In the genomic region with DNA sequence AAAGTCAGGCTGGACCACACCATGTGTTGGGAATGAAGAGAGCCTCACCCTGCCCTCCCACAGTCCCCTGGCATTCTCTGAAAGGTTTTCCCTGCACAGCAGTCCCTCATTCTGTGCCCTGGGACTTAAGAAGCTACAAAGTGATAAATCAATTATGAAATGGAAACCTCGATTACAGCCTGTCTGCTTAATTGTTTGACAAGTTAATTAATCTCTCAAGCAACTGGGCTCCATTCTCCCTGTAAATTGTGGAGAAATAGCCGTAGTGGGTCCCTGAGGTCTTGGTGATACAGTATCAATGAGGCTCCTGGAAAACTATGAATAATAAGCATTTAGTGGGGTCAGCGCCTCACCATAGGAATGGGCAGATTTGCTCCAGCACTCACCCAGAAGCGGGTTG, we compare ENCODE assay signal across 19 mouse cellular contexts.
DNase-seq lines count a peak whose midpoint lies in the region; ATAC-seq and TF ChIP-seq lines count a peak whose summit lies in the region.
"Had no signal": no experiment of that assay in that cellular context is flagged by ENCODE, and none has a peak within 500 bp of the region (broad histone marks: within the 10 kb centered on the region; RNA-seq: fewer than 3 reads in every experiment).

No protein-coding gene starts in this region.

- ATAC-seq in hindbrain, embryonic 15.5 days (ENCODE audit: low FRiP score, low read depth): 0 out of 2 replicates have a peak, but pooled peaks have one; percentile 38
- ATAC-seq in megakaryocyte, adult 5-6 weeks (ENCODE audit: poor library complexity, severe bottlenecking): no peak
- ATAC-seq: forebrain, embryonic 13.5 days had no signal

- TF ChIP-seq CTCF in brain, embryonic 14.5 days (IDR thresholded peaks at IDR 0.05; ENCODE audit: borderline replicate concordance, extremely low read depth, insufficient read depth, insufficient read length): no peak
- no peak for TF ChIP-seq CTCF in lung, adult 2 months (IDR thresholded peaks at IDR 0.05; ENCODE audit: insufficient read depth, low read length)

- no peaks in the 10 kb centered on the region for H3K36me3 ChIP-seq in hindbrain, embryonic 15.5 days
- H3K36me3 ChIP-seq: embryonic facial prominence, embryonic 13.5 days; heart, embryonic 12.5 days had no signal

- H3K4me3 ChIP-seq in hindbrain, embryonic 15.5 days: no peak overlapping the region
- H3K4me3 ChIP-seq in lung, adult 2 months (replicated peaks; ENCODE audit: extremely low read depth, low read depth, low read length): no peak overlapping the region
- H3K4me3 ChIP-seq: embryonic facial prominence, embryonic 13.5 days; forebrain, embryonic 13.5 days; gastrocnemius, adult 2 months; heart, embryonic 12.5 days had no signal

- WGBS in hindbrain, embryonic 15.5 days: 27% methylated on average over 4 of the region's 4 CpGs
- WGBS in lung, adult 2 months: 54% methylated on average over 4 of the region's 4 CpGs

- H3K9ac ChIP-seq in hindbrain, embryonic 15.5 days: no peak overlapping the region
- H3K9ac ChIP-seq: embryonic facial prominence, embryonic 13.5 days; forebrain, embryonic 13.5 days; heart, embryonic 12.5 days had no signal

- peaks cover 8% of the 10 kb centered on the region; the same call in 1 of the 2 replicates for H3K4me1 ChIP-seq in hindbrain, embryonic 15.5 days (replicated peaks)
- no peaks in the 10 kb centered on the region for H3K4me1 ChIP-seq in lung, adult 2 months (ENCODE audit: control insufficient read depth, insufficient read depth, low read length)
- H3K4me1 ChIP-seq: embryonic facial prominence, embryonic 13.5 days; heart, embryonic 12.5 days had no signal

- H3K27ac ChIP-seq in hindbrain, embryonic 15.5 days (replicated peaks): no peak overlapping the region
- H3K27ac ChIP-seq: embryonic facial prominence, embryonic 13.5 days; forebrain, embryonic 13.5 days; gastrocnemius, adult 2 months had no signal

- TF ChIP-seq POLR2A in brain, embryonic 14.5 days (IDR thresholded peaks at IDR 0.05; ENCODE audit: borderline replicate concordance, extremely low read depth, insufficient read depth, insufficient read length, poor library complexity, severe bottlenecking): no peak
- no peak for TF ChIP-seq POLR2A in lung, adult 2 months (IDR thresholded peaks at IDR 0.05; ENCODE audit: borderline replicate concordance, extremely low read depth, low read depth, low read length)

- intact Hi-C loops in left cerebral cortex, postnatal 4 days (cut with DNase I): no loop called here
- intact Hi-C loops in left cerebral cortex, postnatal 25 days (cut with DNase I): no loop called here

- no peaks in the 10 kb centered on the region; the same call in 1 of the 2 replicates for H3K27me3 ChIP-seq in hindbrain, embryonic 15.5 days
- H3K27me3 ChIP-seq: embryonic facial prominence, embryonic 13.5 days; forebrain, embryonic 13.5 days; heart, embryonic 12.5 days had no signal

- no peaks in the 10 kb centered on the region for H3K9me3 ChIP-seq in hindbrain, embryonic 15.5 days
- H3K9me3 ChIP-seq: embryonic facial prominence, embryonic 13.5 days; forebrain, embryonic 13.5 days; heart, embryonic 12.5 days had no signal

- no peak overlapping the region for H3K4me2 ChIP-seq in hindbrain, embryonic 15.5 days
- H3K4me2 ChIP-seq: embryonic facial prominence, embryonic 13.5 days; forebrain, embryonic 13.5 days; heart, embryonic 12.5 days had no signal

- peak; percentile 2 for DNase-seq in left cerebral cortex, postnatal 4 days
- DNase-seq in left cerebral cortex, postnatal 25 days (ENCODE audit: low spot score in 2 of 2): no peak
- DNase-seq in MN1 (ENCODE audit: low spot score): peak; percentile 9
- peak; percentile 68 for DNase-seq in brain, embryonic 14.5 days (ENCODE audit: low read depth)
- no peak for DNase-seq in lung, adult 2 months
- no peak for DNase-seq in kidney, adult 18-20 months
- DNase-seq: adrenal gland, adult 8-10 months; adrenal gland, postnatal 36 days; cerebellum, adult 11 months; cerebellum, adult 8-10 months; cerebellum, postnatal 14 days; gastrocnemius, adult 2 months; gastrocnemius, postnatal 25 days; heart, postnatal 36 days had no signal

Comparison
In these comparisons a context has a peak if more than half of its experiments do, and no peak if none do; other contexts are left out.
1. DNase-seq: peak in left cerebral cortex, postnatal 4 days (single experiment), MN1 (single experiment) and brain, embryonic 14.5 days (single experiment); none in left cerebral cortex, postnatal 25 days (0 of 2), lung, adult 2 months (single experiment) and kidney, adult 18-20 months (single experiment).